Mouse (Mus musculus): ENCODE results near the gene Tle2. TPM values are rescaled to one million over a fixed set of nuclear protein-coding genes. Genes with fewer than 3 reads are reported as not detected.

The Tle2 gene
- polyA plus RNA-seq, 1 experiment from 2014 or later, result 29.7 TPM

DNA sequence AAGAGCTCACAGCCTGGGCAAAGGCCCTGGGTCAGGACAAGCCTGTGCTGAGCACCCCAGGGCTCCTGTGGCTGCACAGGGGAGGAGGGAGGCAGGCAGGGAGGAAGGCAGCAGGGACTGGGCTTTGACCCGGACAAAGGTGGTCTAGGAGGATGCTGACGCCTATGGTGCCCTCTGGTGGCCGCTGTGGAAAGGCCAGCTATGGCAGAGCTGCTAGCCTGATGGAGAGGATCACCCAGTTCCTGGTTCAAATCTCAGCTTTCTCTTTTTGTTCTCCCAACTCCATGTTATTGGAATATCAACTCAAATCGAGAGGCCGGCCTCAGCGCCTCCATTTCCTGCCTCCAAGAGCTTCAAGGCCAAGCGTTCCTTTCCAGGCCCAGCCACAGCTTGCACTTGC, 24.1 kb upstream of the Tle2 start:
- Histone ChIP-seq H3K4me3 (replicated peaks; ENCODE audit: low read length) (no peak overlapping the region), H3K9ac (no peak overlapping the region), H3K27ac (no peak overlapping the region), H3K27me3 (ENCODE audit: control insufficient read depth, insufficient read depth, low read length) (no peaks in the 10 kb centered on the region), H3K36me3 (replicated peaks; ENCODE audit: control insufficient read depth, insufficient read depth) (no peaks in the 10 kb centered on the region), H3K4me2 (replicated peaks) (no peak overlapping the region), H3K4me1 (replicated peaks; ENCODE audit: control insufficient read depth, insufficient read depth, low read length) (no peaks in the 10 kb centered on the region), H3K9me3 (ENCODE audit: control insufficient read depth, low read length) (no peaks in the 10 kb centered on the region)
- peak; percentile 47 for DNase-seq (ENCODE audit: low spot score)
- 15% methylated on average over 7 of the region's 7 CpGs for WGBS
- ATAC-seq (ENCODE audit: low FRiP score), result no peak

DNA sequence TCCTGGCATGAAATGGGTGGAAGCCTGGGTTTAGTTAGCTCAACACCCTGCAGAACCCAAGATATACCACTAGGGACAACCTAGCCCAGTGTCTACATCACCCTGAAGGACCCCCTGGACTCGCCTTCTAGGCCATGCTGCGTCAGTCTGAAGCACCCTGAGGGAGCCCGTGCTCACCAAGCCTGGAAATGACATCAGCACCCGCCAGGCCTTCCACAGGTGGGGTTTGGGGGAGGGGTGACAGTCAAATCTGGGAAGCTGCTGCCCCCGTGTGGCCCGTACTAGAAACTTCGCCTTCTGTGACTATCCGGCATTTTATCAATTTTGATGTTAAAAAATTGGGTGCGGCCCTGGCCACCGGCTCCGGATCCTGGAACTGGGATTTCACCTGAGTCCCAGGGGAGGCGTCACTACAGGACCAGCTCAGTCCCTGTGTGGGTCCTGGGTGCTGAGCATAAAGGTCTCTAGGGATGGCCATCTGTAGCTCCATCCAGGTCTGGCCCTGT, 22.7 kb upstream of the Tle2 start:
- Histone ChIP-seq H3K27me3 (ENCODE audit: control insufficient read depth, insufficient read depth, low read length) (no peaks in the 10 kb centered on the region), H3K4me1 (replicated peaks; ENCODE audit: control insufficient read depth, insufficient read depth, low read length) (no peaks in the 10 kb centered on the region), H3K27ac (no peak overlapping the region), H3K4me3 (replicated peaks; ENCODE audit: low read length) (no peak overlapping the region), H3K4me2 (replicated peaks) (no peak overlapping the region), H3K9ac (no peak overlapping the region), H3K36me3 (replicated peaks; ENCODE audit: control insufficient read depth, insufficient read depth) (no peaks in the 10 kb centered on the region), H3K9me3 (ENCODE audit: control insufficient read depth, low read length) (no peaks in the 10 kb centered on the region)
- WGBS, result 6% methylated on average over 12 of the region's 12 CpGs
- peak; percentile 82 for DNase-seq (ENCODE audit: low spot score)
- peak; percentile 74 for ATAC-seq (ENCODE audit: low FRiP score)

DNA sequence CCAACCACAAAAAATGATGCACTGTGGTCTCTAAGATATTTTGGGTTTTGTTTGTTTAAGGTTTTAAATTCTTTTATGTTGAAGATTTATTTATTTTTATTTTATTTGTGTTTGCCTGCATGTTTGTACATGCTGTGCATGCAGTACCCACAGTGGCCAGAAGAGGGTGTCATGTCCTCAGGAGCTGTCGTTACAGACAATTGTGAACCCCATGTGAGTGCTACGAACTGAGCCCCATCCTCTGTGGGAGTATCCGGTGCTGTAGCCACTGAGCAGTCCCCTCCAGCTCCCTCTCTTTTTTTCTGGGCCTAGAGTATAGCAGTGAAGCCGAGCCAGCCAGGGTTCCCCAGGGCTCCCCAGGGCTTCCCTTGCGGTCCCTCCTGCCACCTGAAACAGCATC, 21.1 kb upstream of the Tle2 start:
- H3K27me3 ChIP-seq (ENCODE audit: control insufficient read depth, insufficient read depth, low read length), result no peaks in the 10 kb centered on the region
- WGBS, result 86% methylated on average over 5 of the region's 5 CpGs
- H3K4me1 ChIP-seq (replicated peaks; ENCODE audit: control insufficient read depth, insufficient read depth, low read length), result no peaks in the 10 kb centered on the region
- no peak overlapping the region for H3K9ac ChIP-seq
- H3K4me2 ChIP-seq (replicated peaks), result no peak overlapping the region
- H3K36me3 ChIP-seq (replicated peaks; ENCODE audit: control insufficient read depth, insufficient read depth), result no peaks in the 10 kb centered on the region
- no peak for DNase-seq (ENCODE audit: low spot score)
- no peak overlapping the region for H3K27ac ChIP-seq
- no peak overlapping the region for H3K4me3 ChIP-seq (replicated peaks; ENCODE audit: low read length)
- ATAC-seq (ENCODE audit: low FRiP score), result no peak
- H3K9me3 ChIP-seq (ENCODE audit: control insufficient read depth, low read length), result no peaks in the 10 kb centered on the region

DNA sequence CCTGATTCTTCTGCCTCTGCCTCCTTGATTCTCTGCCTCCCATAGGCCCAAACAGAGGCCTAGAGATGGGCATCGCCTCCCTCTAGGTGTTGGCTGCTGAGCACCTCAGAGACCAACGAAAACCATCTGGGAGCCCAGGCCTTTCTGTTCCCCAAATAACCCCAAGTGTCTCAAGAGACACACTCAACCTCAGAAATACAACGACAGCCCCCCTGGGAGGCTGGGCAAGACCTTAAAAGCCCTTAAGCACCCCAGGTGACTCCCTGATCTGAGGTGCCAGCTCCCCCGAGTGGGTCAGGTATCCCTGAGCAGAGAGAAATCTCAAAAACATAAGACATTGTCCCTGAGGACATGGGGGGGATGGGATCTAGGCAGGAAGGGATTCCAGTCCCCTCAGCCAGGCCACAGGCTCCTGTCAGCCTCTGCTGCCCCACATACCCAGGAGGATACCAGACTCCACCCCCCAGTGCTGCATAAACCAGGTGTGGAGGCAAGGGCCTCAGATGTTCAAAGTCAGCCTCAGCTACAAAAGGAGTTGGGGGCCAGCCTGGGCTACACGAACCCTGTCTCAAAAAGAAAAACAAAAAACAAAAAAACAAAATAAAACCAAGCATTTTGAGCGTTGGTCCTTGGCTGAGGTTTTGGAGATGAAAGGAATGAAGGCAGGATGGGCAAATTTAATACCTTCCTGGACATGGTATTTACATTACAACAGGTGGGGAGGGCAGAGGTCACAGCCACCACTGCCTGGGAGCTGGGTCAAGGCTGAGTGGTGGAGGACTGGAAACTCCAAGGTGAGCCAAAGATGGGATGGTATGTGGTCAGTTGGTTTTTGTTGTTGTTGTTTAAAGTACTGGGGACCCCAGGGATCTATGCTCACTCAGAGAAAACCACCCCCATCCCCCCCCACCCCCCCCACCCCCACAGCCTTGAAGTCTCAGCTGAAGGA, 20.3 kb upstream of the Tle2 start:
- ATAC-seq (ENCODE audit: low FRiP score) (no peak), DNase-seq (ENCODE audit: low spot score) (no peak)
- H3K4me1 ChIP-seq (replicated peaks; ENCODE audit: control insufficient read depth, insufficient read depth, low read length), result peaks cover 5% of the 10 kb centered on the region
- no peak overlapping the region for H3K4me3 ChIP-seq (replicated peaks; ENCODE audit: low read length)
- no peak overlapping the region for H3K9ac ChIP-seq
- no peak overlapping the region for H3K27ac ChIP-seq
- H3K9me3 ChIP-seq (ENCODE audit: control insufficient read depth, low read length), result no peaks in the 10 kb centered on the region
- no peak overlapping the region for H3K4me2 ChIP-seq (replicated peaks)
- WGBS, result 80% methylated on average over 6 of the region's 6 CpGs
- H3K27me3 ChIP-seq (ENCODE audit: control insufficient read depth, insufficient read depth, low read length), result no peaks in the 10 kb centered on the region
- H3K36me3 ChIP-seq (replicated peaks; ENCODE audit: control insufficient read depth, insufficient read depth), result no peaks in the 10 kb centered on the region

DNA sequence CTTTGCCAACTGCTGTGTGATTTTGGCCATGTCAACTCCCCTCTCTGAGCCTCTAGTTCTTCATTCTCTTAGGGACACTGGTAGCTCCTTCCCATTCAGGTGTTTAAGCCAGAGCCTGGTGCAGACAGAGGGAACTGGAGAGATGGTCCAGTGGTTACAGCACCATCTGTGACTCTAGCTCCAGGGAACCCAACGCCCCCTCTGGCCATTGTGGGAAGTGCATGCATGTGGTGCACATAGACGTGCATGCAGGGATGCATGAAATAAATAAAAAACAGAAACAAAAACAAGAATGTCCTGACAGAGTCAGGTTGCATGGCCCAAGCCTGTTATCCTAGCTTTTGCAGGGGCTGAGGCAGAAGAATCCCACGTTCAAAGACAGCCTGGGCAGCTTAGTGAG, 18.1 kb upstream of the Tle2 start:
- peaks cover 4% of the 10 kb centered on the region; the same call in 1 of the 2 replicates for H3K36me3 ChIP-seq (replicated peaks; ENCODE audit: control insufficient read depth, insufficient read depth)
- no peak overlapping the region for H3K9ac ChIP-seq
- no peak overlapping the region for H3K27ac ChIP-seq
- H3K4me2 ChIP-seq (replicated peaks), result no peak overlapping the region
- no peaks in the 10 kb centered on the region for H3K27me3 ChIP-seq (ENCODE audit: control insufficient read depth, insufficient read depth, low read length)
- 85% methylated on average over 3 of the region's 3 CpGs for WGBS
- no peak overlapping the region for H3K4me3 ChIP-seq (replicated peaks; ENCODE audit: low read length)
- DNase-seq (ENCODE audit: low spot score) (no peak), ATAC-seq (ENCODE audit: low FRiP score) (no peak)
- H3K4me1 ChIP-seq (replicated peaks; ENCODE audit: control insufficient read depth, insufficient read depth, low read length), result peaks cover 17% of the 10 kb centered on the region
- H3K9me3 ChIP-seq (ENCODE audit: control insufficient read depth, low read length), result no peaks in the 10 kb centered on the region

DNA sequence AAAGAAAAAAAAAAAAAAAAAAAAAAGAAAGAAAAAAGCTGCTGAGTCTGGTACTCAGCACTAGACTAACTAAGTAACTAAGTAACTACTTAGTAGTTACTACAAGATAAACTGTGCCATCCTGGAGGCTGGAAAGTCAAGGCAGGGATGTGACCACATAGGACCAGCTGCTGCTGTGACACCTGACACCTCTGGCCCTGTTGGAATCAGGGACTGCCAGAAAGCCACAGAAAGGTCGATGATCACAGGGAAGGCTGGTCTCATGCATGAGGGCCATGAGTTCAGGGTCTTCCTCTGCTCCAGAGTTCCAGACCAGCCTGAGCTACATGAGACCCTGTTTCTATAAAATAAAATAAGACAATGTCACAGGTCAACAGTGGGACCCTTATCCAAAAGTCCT, 16.9 kb upstream of the Tle2 start:
- H3K4me1 ChIP-seq (replicated peaks; ENCODE audit: control insufficient read depth, insufficient read depth, low read length), result peaks cover 25% of the 10 kb centered on the region
- H3K9ac ChIP-seq, result no peak overlapping the region
- H3K27ac ChIP-seq, result no peak overlapping the region
- no peaks in the 10 kb centered on the region for H3K27me3 ChIP-seq (ENCODE audit: control insufficient read depth, insufficient read depth, low read length)
- no peaks in the 10 kb centered on the region for H3K9me3 ChIP-seq (ENCODE audit: control insufficient read depth, low read length)
- DNase-seq (ENCODE audit: low spot score) (no peak), ATAC-seq (ENCODE audit: low FRiP score) (no peak)
- WGBS, result 43% methylated on average over 1 of the region's 1 CpGs
- H3K4me3 ChIP-seq (replicated peaks; ENCODE audit: low read length), result no peak overlapping the region
- H3K36me3 ChIP-seq (replicated peaks; ENCODE audit: control insufficient read depth, insufficient read depth), result peaks cover 16% of the 10 kb centered on the region; the same call in 1 of the 2 replicates
- H3K4me2 ChIP-seq (replicated peaks), result no peak overlapping the region

DNA sequence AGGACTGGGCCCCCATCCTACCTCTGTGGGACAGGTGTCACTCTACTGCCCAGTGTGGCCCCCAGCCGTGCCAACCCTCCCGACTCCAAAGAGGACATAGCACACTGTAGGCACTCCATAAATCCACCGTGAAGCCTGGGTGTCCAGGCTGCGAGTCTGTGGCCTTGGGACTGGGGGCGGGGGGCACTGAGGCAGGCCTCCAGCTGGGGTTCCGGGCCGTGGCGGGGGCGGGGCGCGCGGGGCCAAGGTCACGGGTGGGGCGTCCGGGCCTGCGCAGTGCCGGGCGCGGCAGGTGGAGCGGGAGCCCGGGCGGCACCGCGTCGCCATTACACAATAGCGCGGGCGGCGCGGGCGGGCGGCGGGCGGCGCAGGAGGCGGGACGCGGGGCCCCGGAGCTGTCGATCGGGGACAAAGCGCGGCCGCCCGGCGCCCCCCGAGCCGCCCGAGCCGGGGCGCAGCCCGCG, 15.2 kb upstream of the Tle2 start, which contains the start of gene Aes:
TSS of gene Aes (plus strand) at position 326 of the 464 bp plus-strand sequence.
- peak within 1 kb of the TSS; percentile 91 for H3K4me3 ChIP-seq (replicated peaks; ENCODE audit: low read length)
- peaks cover 23% of the 10 kb centered on the region; the same call in 1 of the 2 replicates for H3K36me3 ChIP-seq (replicated peaks; ENCODE audit: control insufficient read depth, insufficient read depth)
- peak within 1 kb of the TSS; percentile 100 for H3K9ac ChIP-seq
- ATAC-seq (ENCODE audit: low FRiP score) (peak; percentile 69), DNase-seq (ENCODE audit: low spot score) (peak; percentile 61)
- no peaks in the 10 kb centered on the region for H3K9me3 ChIP-seq (ENCODE audit: control insufficient read depth, low read length)
- no peaks in the 10 kb centered on the region; the same call in 1 of the 2 replicates for H3K27me3 ChIP-seq (ENCODE audit: control insufficient read depth, insufficient read depth, low read length)
- peaks cover 32% of the 10 kb centered on the region for H3K4me1 ChIP-seq (replicated peaks; ENCODE audit: control insufficient read depth, insufficient read depth, low read length)
- under 1% methylated on average over 30 of the region's 53 CpGs for WGBS
- peak within 1 kb of the TSS; percentile 95 for H3K4me2 ChIP-seq (replicated peaks)
- H3K27ac ChIP-seq, result peak within 1 kb of the TSS; percentile 90

DNA sequence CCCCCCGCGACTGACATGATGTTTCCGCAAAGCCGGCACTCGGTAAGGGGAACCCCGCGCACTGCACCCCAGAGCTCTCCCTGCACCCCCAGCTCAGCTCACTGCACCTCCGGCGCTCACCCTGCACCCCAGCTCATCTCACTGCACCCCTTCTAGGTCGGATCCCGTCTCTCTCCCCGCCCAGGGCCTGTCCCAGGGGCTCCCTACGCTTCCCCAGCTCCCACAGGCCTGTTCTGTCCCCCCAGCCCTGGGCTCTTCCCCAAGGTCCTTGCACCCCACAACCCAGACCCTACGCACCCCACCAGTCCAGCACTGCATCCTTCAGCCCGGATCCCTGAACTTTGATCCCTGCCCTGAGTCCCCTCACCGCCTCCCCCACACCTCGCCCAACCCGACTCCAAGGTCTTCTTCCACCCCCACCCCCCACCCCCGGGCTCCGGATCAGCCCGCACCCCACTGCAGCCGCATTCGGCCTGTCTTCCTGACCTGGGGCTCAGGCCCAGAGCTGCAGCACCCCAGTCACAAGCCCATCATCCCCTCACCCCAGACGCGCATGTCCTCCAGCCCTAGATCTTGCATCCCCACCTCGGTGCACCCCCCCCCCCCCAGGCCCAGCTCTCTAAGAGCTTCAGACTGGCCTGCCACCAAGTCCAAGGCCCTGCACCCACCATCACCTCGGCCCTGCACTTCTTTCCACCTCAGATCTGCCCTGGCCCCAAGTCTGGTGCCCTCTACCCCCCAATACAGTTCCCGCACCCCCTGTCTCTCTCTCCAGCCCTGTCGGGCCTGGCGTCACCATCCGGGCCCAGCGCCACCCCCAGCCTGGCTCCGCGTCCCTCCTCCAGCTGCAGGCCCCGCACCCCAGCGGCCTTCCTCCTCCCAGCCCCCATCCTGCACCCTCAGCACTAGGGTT, 14.5 kb upstream of the Tle2 start:
- peak overlapping the region; percentile 91 for H3K4me3 ChIP-seq (replicated peaks; ENCODE audit: low read length)
- H3K27me3 ChIP-seq (ENCODE audit: control insufficient read depth, insufficient read depth, low read length), result peaks cover 3% of the 10 kb centered on the region; the same call in 1 of the 2 replicates
- peak overlapping the region; percentile 95 for H3K4me2 ChIP-seq (replicated peaks)
- no peaks in the 10 kb centered on the region for H3K9me3 ChIP-seq (ENCODE audit: control insufficient read depth, low read length)
- H3K9ac ChIP-seq, result peak overlapping the region; percentile 100
- no peak for DNase-seq (ENCODE audit: low spot score)
- H3K36me3 ChIP-seq (replicated peaks; ENCODE audit: control insufficient read depth, insufficient read depth), result peaks cover 29% of the 10 kb centered on the region; the same call in 1 of the 2 replicates
- peak overlapping the region; percentile 90 for H3K27ac ChIP-seq
- peaks cover 33% of the 10 kb centered on the region for H3K4me1 ChIP-seq (replicated peaks; ENCODE audit: control insufficient read depth, insufficient read depth, low read length)
- WGBS, result 2% methylated on average over 36 of the region's 36 CpGs
- ATAC-seq (ENCODE audit: low FRiP score), result peak; percentile 42
